Mouse (Mus musculus) hematopoietic stem cell, adult 5-6 weeks (primary cell): ENCODE data around the gene Usp24. TPM values are rescaled to one million over a fixed set of nuclear protein-coding genes. Genes with fewer than 3 reads are reported as not detected.
"Not testable (repeated sequence)": the region's sequence is repeated elsewhere in the genome, so short reads cannot be mapped to it uniquely, and the experiment has no call there.

ENCODE experiments used
- ATAC-seq, 2 experiments: fragments of 125-278 bp in 1 of 2; replicated peaks in 1 of 2; 2 replicates each; pipeline ENCODE4 v1.8.0; 2016 to 2017; ENCODE audit warnings: inconsistent platforms in 2 of 2, mild to moderate bottlenecking in 2 of 2, moderate number of reproducible peaks in 2 of 2, low read depth in 1 of 2, moderate TSS enrichment in 1 of 2; ENCODE audit not compliant: low FRiP score in 2 of 2, poor library complexity in 2 of 2, severe bottlenecking in 2 of 2, insufficient read depth in 1 of 2, low TSS enrichment in 1 of 2
- total RNA-seq: library from RNA; stranded (forward); fragments of 172-1452, 232-1000 nt; gene quantifications from 2 replicates; pipeline ENCODE4 v1.2.3, GENCODE M21; 2017

The Usp24 gene
- total RNA-seq, 1 experiment from 2014 or later, result 43.7 TPM

DNA sequence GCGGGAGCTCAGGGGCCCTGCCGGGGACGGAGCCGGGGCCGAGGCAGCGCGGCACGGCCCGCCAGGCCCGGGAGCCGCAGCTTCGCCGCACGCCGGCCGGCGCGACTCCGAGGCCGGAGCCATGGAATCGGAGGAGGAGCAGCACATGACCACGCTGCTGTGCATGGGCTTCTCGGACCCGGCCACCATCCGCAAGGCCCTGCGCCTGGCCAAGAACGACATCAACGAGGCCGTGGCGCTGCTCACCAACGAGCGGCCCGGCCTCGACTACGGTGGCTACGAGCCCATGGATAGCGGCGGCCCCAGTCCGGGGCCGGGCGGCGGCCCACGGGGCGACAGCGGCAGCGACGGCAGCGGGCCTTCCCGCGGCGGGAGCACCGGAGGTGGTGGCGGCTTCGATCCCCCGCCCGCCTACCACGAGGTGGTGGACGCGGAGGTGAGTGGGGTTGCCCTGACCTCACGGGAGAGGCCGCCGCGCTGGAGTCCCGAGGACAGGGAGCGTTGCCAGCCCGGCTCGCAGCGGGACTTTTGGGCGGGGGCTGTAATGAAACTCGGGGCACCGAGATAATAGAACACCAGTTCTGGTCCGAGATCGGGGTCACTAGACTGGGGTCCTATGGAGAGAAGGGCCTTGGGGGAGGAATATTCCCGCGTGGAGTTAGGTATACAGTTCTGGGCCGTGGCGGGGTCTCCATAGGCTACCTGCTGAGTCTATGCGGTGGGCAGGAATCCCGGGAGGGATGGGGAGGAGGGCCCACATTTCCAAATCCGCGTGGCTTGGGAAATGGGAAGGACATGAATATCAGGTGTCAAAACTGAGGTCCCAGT, 552 bp downstream of the Usp24 start:
- peak in 1 of 2 experiments; percentile 23; a peak in 2 of 4 replicates for ATAC-seq

DNA sequence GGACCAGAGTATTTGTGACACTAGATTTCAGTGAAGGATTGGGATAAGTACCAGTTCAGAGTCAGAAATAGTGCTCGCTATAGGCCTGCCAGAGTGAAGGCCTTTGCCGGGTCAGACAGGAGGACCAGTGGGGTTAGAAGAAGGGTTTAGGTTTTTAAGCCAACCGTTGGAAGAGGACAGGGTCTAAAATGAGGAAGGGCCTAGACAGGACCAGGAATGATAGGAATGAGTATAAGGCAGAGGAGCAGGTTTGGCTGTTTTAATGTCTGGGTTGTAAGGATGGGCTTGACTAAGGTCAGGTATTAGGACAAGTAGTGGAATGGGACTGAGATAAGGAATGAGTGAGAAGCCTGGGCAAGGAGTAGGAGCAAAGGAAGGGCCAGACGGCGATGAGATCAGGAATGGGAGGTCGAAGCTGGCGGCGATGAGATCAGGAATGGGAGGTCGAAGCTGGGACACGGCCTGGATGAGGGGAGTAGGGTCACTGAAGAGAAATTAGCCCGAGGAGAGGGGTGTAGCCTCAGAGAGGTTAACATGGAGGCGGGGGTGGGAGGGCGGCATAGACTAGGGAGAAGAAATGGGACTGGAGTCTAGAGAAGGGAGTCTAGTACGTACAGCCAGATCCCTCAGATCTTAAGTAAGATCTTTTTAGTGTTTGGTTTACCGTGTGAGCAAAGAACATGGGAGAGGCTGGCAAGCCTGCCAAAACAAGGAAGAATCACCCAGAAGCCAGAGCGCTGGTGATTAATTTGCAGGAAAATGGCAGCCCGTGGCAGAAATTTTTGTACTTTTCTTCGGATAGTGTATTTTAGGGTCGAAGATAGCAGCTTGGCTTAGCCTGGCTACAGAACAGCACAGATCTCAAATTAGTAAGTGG, 1.4 kb downstream of the Usp24 start:
- ATAC-seq, result no peak

DNA sequence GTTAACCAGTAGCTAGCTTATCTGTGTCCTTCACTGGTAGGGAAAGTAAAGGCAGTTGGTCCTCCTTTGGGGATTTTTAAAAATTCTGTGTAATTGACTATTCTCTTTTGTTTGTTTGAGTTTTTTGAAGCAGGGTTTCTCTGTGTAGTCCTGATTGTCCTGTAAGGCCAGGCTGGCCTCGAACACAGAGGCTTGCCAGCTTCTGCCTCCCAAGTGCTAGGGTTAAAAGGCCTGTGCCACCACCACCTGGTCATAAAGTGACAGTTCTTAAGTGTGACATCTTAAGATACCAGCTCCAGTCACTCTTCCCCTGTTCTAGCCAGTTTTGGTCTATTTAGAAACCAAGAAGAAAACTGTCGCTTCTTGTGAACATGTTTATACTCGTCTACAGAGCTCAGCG, 2.2 kb downstream of the Usp24 start:
- ATAC-seq, result no peak

DNA sequence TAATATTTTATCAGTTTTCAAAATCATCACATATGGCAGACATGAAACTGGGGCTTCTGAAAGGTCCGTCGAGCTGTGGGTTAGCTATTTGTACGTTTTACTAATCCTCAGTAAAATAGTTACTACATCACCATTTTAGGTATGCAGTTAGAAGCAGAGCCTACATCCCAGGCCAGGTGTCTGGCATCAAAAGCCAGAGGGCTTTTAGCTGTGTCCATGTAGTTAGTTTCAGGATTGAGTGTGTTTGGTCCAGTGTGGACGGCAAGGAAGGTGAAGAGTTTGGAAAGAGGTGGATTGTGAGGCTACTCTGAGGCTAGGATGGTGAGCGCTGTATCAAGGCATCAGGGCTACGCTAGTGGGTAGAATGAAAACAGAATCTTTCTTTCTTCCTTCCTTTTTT, 3.0 kb downstream of the Usp24 start:
- ATAC-seq, result no peak

DNA sequence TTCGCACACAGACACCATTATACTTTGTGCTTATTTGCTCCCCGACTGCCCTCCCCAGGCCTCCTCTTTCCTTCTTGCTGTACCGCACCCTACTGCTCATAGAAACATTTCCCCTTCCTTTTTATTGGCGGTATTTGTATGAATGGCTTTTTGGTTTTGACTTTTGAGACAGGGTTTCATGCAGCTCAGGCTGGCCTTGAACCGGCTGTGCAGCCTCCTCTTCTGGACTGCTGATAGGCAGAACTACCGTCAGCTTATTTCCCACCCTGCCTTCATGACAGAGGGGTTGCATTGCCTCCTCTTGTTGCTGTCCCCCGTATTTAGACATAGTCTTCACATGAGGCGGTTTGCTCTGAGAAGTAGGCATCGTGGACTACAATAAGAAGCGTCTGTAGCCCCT, 6.8 kb downstream of the Usp24 start:
- ATAC-seq, result no peak

DNA sequence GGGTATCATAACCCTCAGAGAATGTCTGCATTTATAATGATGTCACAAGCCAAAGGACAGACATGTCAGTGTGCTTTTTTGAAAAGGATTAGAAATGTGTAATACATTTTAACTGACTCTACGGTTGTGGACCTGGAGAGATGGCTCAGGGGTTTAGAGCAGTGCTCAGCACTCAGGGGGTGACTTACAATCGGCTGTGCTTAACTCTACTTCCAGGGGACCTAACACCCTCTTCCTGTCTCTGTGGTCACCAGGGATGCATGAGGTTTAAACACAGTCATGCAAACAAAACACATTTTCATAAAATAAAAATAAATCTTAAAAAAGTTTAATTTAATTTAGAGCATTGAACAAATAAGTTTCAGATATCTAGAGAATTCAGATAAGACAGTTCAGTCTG, 7.3 kb downstream of the Usp24 start:
- ATAC-seq, result peak; percentile 27 to 55; a peak in 2 of 4 replicates

DNA sequence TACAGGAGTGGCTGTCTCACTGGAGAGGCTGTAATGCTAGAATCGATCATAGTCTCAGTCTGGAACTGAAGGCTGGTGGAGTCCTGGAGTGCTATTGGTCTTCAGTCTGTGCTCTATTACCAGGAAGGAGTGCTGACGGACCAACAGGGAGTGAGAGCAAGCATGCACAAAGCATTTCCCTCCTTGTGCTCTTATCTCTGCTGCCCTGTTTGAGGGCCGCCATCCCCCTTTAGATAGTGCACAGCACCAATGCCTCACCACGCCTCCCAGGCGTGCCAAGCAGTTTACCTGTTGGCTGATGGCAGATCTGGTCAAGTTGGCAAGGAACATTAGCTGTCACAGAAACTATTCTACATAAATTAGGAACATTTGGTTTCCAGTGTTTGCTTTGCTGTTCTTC, 11.4 kb downstream of the Usp24 start:
- 0 out of 4 replicates have a peak, but pooled peaks of 1 of the 2 experiments have one; percentile 16 for ATAC-seq

DNA sequence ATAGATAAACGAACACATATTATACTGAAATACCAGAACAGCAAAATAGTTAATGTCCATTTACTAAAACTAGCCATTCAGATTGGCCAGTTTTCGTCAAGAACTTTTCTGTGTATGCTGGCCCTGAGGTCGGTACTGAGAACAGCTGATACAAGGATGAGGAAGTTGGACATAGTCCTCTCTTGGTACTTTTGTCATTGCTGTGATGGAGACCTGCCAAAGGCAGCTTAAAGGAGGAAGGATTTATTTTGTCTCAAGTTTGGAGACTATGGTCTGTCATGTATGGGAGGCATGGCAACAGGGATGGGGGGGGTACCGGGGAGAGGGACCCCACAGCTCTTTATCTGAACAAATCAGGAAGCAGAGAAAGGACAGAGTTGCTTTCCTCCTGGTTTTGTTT, 12.7 kb downstream of the Usp24 start:
- ATAC-seq, result peak; percentile 46 to 51; a peak in 1 of 4 replicates

DNA sequence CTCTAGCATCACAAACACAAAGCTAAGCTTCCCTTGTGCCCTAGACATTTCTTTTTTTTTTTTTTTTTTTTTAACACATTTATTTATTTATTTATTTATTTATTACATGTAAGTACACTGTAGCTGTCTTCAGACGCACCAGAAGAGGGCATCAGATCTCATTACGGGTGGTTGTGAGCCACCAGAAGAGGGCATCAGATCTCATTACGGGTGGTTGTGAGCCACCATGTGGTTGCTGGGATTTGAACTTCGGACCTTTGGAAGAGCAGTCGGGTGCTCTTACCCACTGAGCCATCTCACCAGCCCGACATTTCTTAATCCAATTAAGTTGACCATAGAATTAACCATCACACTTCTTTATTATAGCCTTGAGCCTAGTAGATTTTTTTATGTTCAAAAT, 13.2 kb downstream of the Usp24 start:
- ATAC-seq, result not testable (repeated sequence)

DNA sequence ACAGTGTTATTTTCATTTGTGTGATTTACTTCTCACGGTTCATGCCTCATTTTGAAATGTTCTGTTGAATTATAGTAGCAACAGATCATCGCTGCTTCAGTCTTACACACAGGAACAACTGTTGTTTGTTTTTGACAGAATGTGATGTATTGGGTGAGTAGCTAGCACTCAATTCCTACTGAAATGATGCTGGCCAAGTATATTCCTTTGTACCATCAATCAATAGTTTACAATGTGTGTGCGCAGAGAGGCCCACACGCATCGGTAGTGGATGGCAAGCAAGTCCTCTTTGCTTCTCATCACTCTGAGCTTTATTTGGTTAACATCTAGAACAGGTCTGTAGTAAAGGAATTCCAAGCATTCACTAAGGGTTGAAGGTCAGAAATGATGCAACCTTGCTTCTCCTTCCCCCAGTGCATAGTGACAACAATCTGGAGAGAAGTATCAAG, 14.4 kb downstream of the Usp24 start:
- ATAC-seq, result no peak

DNA sequence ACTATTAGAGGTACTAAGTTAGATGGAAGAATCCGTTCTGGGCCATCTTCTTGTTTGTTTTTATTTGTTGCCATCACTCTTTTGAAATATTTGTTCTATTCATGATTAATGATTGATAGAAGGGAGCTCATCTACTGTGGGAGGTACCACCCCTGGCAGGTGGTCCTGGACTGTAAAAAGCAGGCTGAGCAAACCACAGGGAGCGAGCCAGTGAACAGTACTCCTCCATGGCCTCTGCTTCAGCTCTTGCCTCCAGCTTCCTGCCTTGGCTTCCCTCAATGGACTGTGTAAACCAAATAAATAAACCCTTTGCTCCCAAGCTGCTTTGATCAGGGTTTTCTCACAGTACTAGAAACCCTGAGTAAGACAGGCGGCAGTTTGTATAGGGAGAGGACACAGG, 17.1 kb downstream of the Usp24 start:
- no peak for ATAC-seq

DNA sequence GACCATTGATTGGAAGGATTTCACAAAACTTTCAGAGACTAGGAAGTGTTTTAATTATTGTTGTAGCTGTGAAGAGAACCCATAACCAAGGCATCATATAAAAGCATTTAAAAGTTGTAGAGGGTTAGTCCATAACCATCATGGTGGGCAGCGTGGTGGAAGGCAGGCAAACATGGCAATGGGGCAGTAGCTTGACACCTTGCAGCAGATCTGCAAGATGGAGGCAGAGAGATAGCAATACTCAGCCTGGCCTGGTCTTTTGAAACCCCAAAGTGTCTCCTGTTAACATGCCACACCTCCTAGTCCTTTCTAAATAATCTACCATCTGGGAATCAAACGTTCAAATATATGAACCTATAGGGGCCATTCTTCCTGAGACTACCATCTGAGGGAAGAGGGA, 17.6 kb downstream of the Usp24 start:
- 0 out of 4 replicates have a peak, but pooled peaks of 1 of the 2 experiments have one; percentile 16 for ATAC-seq

DNA sequence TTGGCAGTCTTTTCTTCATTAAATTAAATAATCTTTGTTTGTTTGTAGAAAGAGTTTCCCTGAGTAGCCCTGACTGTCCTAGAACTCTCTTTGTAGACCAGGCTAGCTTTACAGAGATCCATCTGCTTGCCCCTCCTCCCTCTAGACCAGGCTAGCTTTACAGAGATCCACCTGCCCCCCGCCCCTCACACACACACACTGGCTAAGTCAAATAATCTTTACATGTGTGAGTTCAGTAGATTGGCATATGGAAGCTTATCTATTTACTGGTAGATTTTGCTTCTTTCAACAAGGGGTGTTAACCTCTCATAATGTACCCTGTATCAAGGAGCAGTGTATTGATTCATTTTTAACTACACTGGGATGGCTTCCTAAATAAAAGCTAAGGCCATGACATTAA, 19.8 kb downstream of the Usp24 start:
- ATAC-seq, result no peak

DNA sequence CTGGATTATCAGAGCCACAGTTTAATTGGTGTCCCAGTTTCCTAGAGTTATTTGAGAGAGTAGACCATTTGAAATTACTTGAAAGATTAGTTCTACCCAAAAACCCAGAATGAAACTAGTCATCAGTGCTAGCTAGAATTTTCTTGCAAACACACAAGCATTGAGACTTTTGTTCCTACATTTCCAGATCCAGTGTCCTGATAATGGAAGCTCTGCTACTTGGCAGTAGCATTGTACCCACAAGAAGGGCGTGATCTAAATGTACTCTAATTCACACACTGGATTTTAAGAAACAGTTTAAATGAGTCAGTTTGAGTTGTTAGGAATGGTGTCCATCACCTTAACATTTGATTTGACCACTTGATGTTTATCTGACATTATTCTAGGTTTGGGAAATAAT, 31.7 kb downstream of the Usp24 start:
- ATAC-seq, result no peak

DNA sequence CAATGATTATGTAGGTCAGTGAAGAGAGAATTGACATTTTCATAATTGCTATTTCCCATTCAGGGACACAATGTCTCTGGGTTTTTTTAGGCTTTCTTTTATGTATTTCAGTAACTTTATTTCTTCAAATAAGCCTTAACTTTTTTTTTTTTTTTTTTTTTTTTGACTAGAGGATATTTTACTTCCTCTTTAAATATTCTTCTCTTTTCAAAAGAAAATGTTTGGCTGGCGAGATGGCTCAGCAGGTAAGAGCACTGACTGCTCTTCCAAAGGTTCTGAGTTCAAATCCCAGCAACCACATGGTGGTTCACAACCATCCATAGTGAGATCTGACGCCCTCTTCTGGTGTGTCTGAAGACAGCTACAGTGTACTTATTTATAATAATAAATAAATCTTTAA, 39.0 kb downstream of the Usp24 start:
- not testable (repeated sequence) for ATAC-seq

DNA sequence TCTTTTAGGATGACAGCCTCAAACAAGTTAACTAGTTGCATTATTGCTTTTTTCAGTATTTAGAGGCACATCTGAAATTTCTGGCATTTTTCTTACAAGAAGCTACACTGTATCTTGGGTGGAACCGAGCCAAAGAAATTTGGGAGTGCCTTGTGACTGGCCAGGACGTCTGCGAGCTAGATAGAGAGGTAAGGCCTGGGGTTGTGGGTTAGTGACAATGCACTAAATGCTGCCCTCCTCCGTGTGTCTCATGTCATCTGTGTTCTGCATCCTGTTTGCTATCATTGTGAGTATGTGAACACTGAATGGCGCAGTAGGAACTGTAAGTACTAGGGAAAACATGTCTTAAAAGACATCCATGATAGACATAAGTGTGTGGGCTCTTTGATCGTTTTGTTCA, 54.0 kb downstream of the Usp24 start:
- ATAC-seq, result no peak

DNA sequence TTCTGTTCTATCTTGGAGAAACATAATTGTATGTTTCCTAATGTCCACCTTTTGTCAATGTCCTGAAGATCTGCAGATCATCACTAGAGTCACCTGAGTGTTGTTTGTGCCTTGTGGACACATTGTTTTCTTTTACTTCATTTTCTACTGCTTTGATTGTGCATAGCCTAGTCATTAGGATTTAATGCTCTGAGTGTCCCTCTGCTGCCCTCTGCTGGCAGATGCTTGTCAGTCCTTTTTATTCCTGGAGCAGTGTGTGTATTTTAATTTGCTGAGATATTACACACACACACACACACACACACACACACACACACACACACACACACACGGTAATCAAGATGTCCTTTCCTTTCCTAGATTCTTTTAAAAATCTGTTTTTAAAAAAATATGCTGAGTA, 59.8 kb downstream of the Usp24 start:
- ATAC-seq, result peak; percentile 71 to 89; a peak in 3 of 4 replicates
